Mouse (Mus musculus) testis, adult 2 months (tissue): ENCODE results near the gene Tbc1d12.

ENCODE experiments used
- CTCF ChIP-seq: fragments of 200-500 bp; IDR thresholded peaks from 2 replicates; pipeline ENCODE4 v1.5.1; 2012; ENCODE audit warnings: low read depth, mild to moderate bottlenecking, inconsistent platforms, low read length, moderate library complexity; ENCODE audit not compliant: control insufficient read depth, insufficient read depth, insufficient replicate concordance
- POLR2A ChIP-seq: fragments of 200-500 bp; IDR thresholded peaks from 2 replicates; pipeline ENCODE4 v1.6.1; 2012; ENCODE audit warnings: low read depth, mild to moderate bottlenecking, inconsistent platforms, low read length, moderate library complexity; ENCODE audit not compliant: control insufficient read depth

- TF ChIP-seq POLR2A = no peak
- no peak for TF ChIP-seq CTCF
Measured at GRCm38 (mm10) chr19:38787756-38788155, 48.6 kb upstream of the Tbc1d12 start.
